Mouse (Mus musculus) left cerebral cortex, postnatal 4 days (tissue): ENCODE results near the gene Blmh. TPM values are rescaled to one million over a fixed set of nuclear protein-coding genes. Genes with fewer than 3 reads are reported as not detected.

ENCODE experiments used
- total RNA-seq, 2 experiments: library from RNA; stranded (reverse); gene quantifications; 2 replicates each; pipeline ENCODE4 v1.2.3; 2021

The Blmh gene
- total RNA-seq, 2 experiments from 2014 or later = 80.8 to 89.7 TPM

Other genes with a start within 250 kb of the Blmh start
- gene Trarg1, start 245.0 kb upstream of the Blmh start, total RNA-seq = under 1 TPM; 0.30 to 0.68 TPM
- gene Gosr1, start 161.2 kb upstream of the Blmh start, total RNA-seq = 10 to 100 TPM; 36.6 to 41.2 TPM
- 10 to 100 TPM; 56.8 to 56.9 TPM for gene Cpd, start 77.8 kb upstream of the Blmh start, total RNA-seq
- not detected for gene Tmigd1, start 22.6 kb upstream of the Blmh start, total RNA-seq
- gene Slc6a4, start 73.8 kb downstream of the Blmh start, total RNA-seq = 1 to 10 TPM; 1.4 to 1.8 TPM
- 10 to 100 TPM; 11.3 to 15.2 TPM for gene Nsrp1, start 153.6 kb downstream of the Blmh start, total RNA-seq